Mouse (Mus musculus) neural tube, embryonic 13.5 days (tissue): ENCODE data around the gene Prkcb. TPM values are rescaled to one million over a fixed set of nuclear protein-coding genes. Genes with fewer than 3 reads are reported as not detected.

Experiments
- ATAC-seq: fragments of 200-750 bp; cut with Nextera tagmentation; 2 replicates; pipeline ENCODE4 v1.8.0; 2017; ENCODE audit warnings: low read depth, mild to moderate bottlenecking, moderate TSS enrichment, moderate library complexity
- H3K27ac ChIP-seq: fragments of 300-500 bp; sonication (generic); replicated peaks from 2 replicates; pipeline ENCODE4 v1.5.1; 2015; ENCODE audit warnings: moderate library complexity, mild to moderate bottlenecking, inconsistent platforms
- H3K27me3 ChIP-seq: fragments of 300-500 bp; sonication (generic); 2 replicates; pipeline ENCODE4 v1.6.1; 2015; ENCODE audit warnings: mild to moderate bottlenecking, inconsistent platforms
- H3K36me3 ChIP-seq: fragments of 300-500 bp; sonication (generic); 2 replicates; pipeline ENCODE4 v1.6.1; 2015; ENCODE audit warnings: mild to moderate bottlenecking, inconsistent platforms
- H3K4me1 ChIP-seq: fragments of 300-500 bp; sonication (generic); replicated peaks from 2 replicates; pipeline ENCODE4 v1.6.1; 2015; ENCODE audit warnings: inconsistent platforms
- H3K4me2 ChIP-seq: fragments of 300-500 bp; sonication (generic); 2 replicates; pipeline ENCODE4 v1.6.1; 2015; ENCODE audit warnings: inconsistent platforms, mild to moderate bottlenecking, moderate library complexity
- H3K4me3 ChIP-seq: fragments of 300-500 bp; sonication (generic); 2 replicates; pipeline ENCODE4 v1.5.1; 2015; ENCODE audit warnings: mild to moderate bottlenecking, inconsistent platforms
- H3K9ac ChIP-seq: fragments of 300-500 bp; sonication (generic); 2 replicates; pipeline ENCODE4 v1.6.1; 2015; ENCODE audit warnings: moderate library complexity, mild to moderate bottlenecking, inconsistent platforms
- H3K9me3 ChIP-seq: fragments of 300-500 bp; sonication (generic); 2 replicates; pipeline ENCODE4 v1.6.1; 2016; ENCODE audit warnings: inconsistent platforms
- WGBS: fragments of 180-500 bp; shearing (Covaris S2); methylation state at CpG from one replicate; pipeline ENCODE4 v1.1.7; 2015; 5-methylcytosine and 5-hydroxymethylcytosine counted together
- polyA plus RNA-seq: library from polyadenylated mRNA; unstranded; fragments of >200 nt; fragmentation: Nextera tagmentation; extraction: Ambion mirVana; gene quantifications from 2 replicates; pipeline ENCODE4 v1.2.1, GENCODE M21; 2015

The Prkcb gene
- polyA plus RNA-seq, 1 experiment from 2014 or later = 52.9 TPM

DNA sequence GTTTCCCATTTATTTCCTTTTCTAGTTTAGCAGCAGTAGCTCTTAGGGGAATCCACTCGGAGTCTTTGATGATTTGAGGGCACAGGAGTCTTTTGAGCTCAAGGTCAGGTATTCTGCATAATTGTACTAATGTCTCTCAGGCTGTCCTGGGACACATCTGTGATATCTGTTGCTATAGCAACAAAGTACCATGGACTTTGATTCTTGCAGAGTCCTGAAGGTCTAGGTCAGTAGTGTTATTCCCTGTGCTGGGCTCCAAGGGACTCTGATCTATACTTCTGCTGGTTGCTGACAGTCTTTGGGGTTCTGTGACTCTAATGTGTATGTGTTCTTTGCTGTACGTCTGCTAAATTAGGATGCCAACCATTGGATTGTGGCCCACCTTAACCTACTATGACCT, 171.5 kb downstream of the Prkcb start:
- Histone ChIP-seq H3K4me3 (no peak overlapping the region), H3K27ac (no peak overlapping the region), H3K4me1 (no peaks in the 10 kb centered on the region), H3K9ac (no peak overlapping the region), H3K27me3 (no peaks in the 10 kb centered on the region), H3K4me2 (no peak overlapping the region), H3K36me3 (no peaks in the 10 kb centered on the region), H3K9me3 (no peaks in the 10 kb centered on the region)
- WGBS = 48% methylated on average over 2 of the region's 2 CpGs
- 0 out of 2 replicates have a peak, but pooled peaks have one; percentile 8 for ATAC-seq

DNA sequence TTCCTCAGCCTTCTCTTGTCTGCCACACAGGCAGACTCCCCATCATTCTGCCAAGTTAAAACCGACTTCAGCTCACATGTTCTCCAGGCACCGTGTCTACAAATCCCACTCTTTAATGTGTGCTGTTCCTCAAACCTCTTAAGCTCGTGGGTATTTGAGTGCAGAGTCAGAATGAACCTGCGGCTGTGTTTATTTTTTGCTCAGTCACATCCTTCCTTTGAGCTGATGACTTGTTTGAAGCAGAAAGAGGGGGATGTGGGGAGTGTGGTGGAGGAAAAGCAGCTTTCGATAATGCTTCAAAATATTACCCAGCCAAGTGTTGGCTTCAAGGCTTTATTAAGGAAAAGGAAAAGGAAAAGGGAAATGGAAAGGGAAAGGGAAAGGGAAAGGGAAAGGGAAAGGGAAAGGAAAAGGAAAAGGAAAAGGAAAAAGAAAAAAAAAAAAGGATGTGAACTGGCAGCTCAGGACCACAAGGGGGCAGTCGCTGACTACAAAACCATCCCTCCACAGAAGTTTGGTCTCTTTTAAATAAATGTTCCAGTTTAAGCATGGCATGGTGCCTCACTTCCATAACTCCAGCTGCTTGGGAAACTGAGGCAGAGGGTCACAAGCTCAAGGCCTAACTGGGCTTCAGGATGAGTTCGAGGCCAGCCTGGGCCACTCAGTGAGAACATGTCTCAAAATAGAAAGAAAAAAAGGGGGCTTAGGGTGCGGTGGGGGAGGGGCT, 177.4 kb downstream of the Prkcb start:
- ATAC-seq = no peak
- Histone ChIP-seq H3K27ac (no peak overlapping the region), H3K9me3 (no peaks in the 10 kb centered on the region), H3K27me3 (peaks cover 4% of the 10 kb centered on the region; the same call in 1 of the 2 replicates), H3K36me3 (no peaks in the 10 kb centered on the region), H3K4me3 (no peak overlapping the region), H3K4me2 (no peak overlapping the region), H3K9ac (no peak overlapping the region), H3K4me1 (no peaks in the 10 kb centered on the region)
- 52% methylated on average over 8 of the region's 8 CpGs for WGBS

DNA sequence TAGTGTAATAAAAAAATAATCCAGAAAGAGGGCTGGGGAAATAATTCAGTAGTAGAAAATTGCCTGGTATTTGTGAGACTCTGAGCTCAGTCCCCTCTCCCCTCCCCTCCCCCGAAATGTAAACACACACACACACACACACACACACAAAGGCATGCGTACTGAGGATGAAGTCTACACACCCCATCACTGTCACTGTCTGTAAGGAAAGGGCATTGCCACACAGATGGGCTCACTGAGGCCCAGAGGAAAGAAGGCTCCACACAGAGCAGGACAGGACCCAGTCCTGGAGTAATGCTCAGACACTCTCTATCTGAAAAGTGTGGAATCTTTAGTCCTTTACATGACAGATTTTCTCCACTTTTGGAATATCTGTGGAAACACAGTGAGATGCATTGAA, 178.2 kb downstream of the Prkcb start:
- no peaks in the 10 kb centered on the region for H3K36me3 ChIP-seq
- no peak overlapping the region for H3K4me3 ChIP-seq
- H3K27ac ChIP-seq = no peak overlapping the region
- 81% methylated on average over 2 of the region's 2 CpGs for whole genome bisulfite sequencing
- H3K4me1 ChIP-seq = no peaks in the 10 kb centered on the region
- H3K4me2 ChIP-seq = no peak overlapping the region
- no peaks in the 10 kb centered on the region for H3K9me3 ChIP-seq
- peaks cover 4% of the 10 kb centered on the region; the same call in 1 of the 2 replicates for H3K27me3 ChIP-seq
- H3K9ac ChIP-seq = no peak overlapping the region
- no peak for ATAC-seq

DNA sequence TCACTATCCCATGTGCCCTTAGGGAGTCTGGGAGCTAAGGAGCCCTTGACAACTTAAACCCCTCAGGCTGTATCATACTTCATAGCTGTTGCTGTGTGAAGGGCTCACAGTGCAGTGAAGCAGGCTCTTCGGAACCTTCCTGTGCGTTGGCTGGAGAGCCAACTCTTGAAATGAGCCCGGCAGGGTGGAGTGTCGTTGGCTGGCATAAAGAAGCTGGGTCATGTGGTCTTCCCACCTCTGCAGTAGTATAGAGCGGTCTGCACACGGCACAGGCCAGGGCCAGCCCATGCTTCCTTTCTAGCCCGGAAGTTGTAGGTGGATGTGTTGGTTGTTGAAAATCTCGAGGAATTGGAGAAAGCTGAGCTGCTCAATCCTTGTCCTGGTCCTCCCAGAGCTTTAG, 179.3 kb downstream of the Prkcb start:
- 77% methylated on average over 8 of the region's 8 CpGs for WGBS
- peaks cover 4% of the 10 kb centered on the region; the same call in 1 of the 2 replicates for H3K27me3 ChIP-seq
- no peak; the same call in 1 of the 2 replicates for ATAC-seq
- no peak overlapping the region for H3K9ac ChIP-seq
- H3K4me1 ChIP-seq = no peaks in the 10 kb centered on the region
- H3K27ac ChIP-seq = no peak overlapping the region
- no peaks in the 10 kb centered on the region for H3K9me3 ChIP-seq
- H3K4me3 ChIP-seq = no peak overlapping the region
- H3K36me3 ChIP-seq = no peaks in the 10 kb centered on the region
- H3K4me2 ChIP-seq = no peak overlapping the region

DNA sequence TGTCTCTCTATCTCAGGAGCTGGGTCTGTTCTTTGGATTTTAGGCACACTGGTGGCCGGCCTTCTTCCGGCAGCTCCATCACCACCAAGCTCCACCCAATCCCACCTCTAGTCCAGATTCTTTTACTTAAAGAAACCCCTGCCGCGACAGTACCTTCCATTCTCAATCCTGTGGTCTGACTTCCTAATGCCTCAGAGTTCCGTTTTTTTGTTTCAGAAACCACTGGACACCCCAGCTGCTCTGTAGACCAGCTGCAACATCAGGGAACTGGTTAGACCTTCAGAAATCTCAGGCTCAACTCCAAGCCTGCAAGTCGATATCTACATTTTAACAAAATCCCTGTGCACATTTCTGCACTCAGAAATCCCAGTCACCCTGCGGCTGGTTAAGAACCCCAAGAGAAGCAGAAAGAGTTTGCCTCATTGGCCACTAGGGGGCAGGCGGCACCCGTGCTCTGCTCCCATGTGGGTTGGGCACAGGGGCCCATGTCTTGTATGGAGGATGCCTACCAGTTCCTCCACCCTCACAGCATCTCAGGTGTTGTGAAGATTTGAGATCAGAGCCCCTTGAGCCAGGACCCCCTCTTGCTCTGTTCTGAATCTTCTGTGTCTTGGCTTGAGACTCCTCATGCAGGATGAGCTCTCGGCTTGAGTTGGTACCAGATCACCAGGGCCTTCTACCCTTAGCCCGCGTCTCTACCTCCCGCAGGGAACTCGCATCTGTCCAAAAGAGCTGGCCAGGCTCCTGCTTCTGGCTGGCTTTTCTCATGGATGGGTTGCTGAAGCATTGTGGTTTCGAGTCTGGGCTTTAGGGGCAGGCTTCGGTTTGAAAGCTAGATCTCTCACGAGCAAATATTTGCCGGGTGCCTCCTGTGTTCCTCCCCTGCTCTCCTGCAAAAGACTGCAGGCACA, 182.1 kb downstream of the Prkcb start:
- peak; percentile 58; the same call in 1 of the 2 replicates for ATAC-seq
- 55% methylated on average over 18 of the region's 18 CpGs for WGBS

DNA sequence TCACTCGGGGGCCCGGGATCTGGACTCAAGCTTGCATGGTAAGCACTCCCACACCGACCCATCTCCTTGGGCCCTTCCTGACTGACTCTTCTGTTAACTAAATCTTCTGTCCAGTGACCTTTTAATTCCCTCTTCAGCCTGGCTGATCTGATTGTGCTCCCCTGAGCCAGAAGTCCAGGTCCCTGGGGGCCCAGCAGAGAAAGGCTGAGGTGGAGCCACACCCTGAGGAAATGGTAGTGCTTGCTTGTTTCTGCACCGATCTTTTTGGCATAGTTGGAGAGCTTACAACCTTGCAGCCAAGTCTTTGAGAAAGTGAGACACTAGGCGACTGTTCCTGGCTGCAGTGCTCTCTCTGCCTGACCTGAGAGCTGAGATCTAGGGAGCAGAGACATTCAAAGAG, 183.7 kb downstream of the Prkcb start:
- Histone ChIP-seq H3K4me1 (peaks cover 7% of the 10 kb centered on the region), H3K36me3 (no peaks in the 10 kb centered on the region), H3K4me2 (no peak overlapping the region), H3K27me3 (no peaks in the 10 kb centered on the region), H3K27ac (no peak overlapping the region), H3K4me3 (no peak overlapping the region), H3K9me3 (peaks cover 8% of the 10 kb centered on the region; the same call in 1 of the 2 replicates), H3K9ac (no peak overlapping the region)
- 85% methylated on average over 5 of the region's 5 CpGs for WGBS
- ATAC-seq = no peak

More for the DNA sequence above, 182.1 kb downstream of the Prkcb start:
- no peaks in the 10 kb centered on the region for H3K4me1 ChIP-seq
- H3K36me3 ChIP-seq = no peaks in the 10 kb centered on the region
- no peak overlapping the region for H3K4me3 ChIP-seq
- no peak overlapping the region for H3K4me2 ChIP-seq
- no peak overlapping the region for H3K27ac ChIP-seq
- peaks cover 8% of the 10 kb centered on the region; the same call in 1 of the 2 replicates for H3K9me3 ChIP-seq
- no peak overlapping the region for H3K9ac ChIP-seq
- H3K27me3 ChIP-seq = no peaks in the 10 kb centered on the region

DNA sequence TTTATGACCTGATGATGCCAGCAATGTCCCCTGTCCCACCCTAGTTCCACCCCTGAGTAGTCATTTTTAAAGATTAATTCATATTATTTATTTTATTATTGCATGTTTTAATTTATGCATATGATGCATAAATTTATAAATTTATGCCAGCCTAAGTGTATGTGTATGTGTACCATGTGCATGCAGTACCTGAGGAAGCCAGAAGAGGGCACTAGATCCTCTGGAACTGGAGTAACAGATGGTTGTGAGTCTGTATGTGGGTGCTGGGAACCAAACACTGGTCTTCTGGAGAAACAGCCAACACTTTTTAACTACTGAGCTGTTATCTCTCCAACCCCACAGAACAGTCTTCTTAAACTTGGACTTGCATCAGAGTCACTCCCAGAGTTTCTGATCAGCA, 186.5 kb downstream of the Prkcb start:
- Histone ChIP-seq H3K27me3 (no peaks in the 10 kb centered on the region), H3K9ac (no peak overlapping the region), H3K9me3 (peaks cover 8% of the 10 kb centered on the region; the same call in 1 of the 2 replicates), H3K4me1 (peaks cover 27% of the 10 kb centered on the region), H3K36me3 (no peaks in the 10 kb centered on the region), H3K27ac (no peak overlapping the region), H3K4me2 (no peak overlapping the region), H3K4me3 (no peak overlapping the region)
- ATAC-seq = no peak

DNA sequence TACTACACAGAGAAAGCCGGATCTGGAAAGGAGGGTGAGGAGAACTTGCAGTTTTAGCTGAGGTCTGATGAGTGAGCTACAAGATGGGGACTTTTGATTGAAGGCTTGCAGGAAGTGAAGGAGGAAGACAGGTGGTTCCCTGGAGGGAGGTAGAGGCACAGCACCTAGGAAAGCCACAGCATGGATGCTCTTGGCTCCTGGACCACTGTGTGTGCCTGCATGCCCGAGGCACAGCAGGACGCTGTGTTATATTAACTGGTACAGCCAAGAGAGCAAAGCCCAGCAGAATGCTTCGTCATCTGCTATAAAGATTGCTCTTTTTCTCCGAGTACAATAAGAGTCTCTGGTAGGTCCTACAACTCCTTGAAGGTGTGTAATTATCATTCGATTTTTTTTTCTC, 188.1 kb downstream of the Prkcb start:
- Histone ChIP-seq H3K36me3 (no peaks in the 10 kb centered on the region), H3K4me2 (no peak overlapping the region), H3K9me3 (peaks cover 8% of the 10 kb centered on the region; the same call in 1 of the 2 replicates), H3K4me3 (no peak overlapping the region), H3K27me3 (no peaks in the 10 kb centered on the region), H3K27ac (no peak overlapping the region), H3K4me1 (peaks cover 27% of the 10 kb centered on the region), H3K9ac (no peak overlapping the region)
- WGBS = 74% methylated on average over 6 of the region's 6 CpGs
- no peak for ATAC-seq

DNA sequence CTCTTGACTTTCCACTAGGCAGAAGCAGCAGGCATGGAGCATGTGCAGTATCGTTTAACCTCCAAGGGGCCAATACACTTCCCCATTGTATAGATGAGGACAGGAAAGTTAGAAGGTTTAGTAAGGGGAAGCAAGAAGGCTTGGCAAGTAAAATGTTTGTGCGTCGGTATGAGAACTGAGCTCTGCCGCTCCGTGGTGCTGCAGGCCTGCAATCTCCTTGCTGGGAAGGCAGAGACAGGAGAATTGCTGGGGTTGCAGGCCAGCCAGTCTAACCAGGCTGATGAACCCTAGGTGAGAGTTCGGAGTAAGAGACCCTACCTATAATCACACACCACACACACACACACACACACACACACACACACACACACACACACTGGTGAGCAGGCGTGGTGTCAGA, 188.6 kb downstream of the Prkcb start:
- Histone ChIP-seq H3K27me3 (no peaks in the 10 kb centered on the region), H3K27ac (0 out of 2 replicates have a peak overlapping the region, but pooled peaks have one; percentile 33), H3K4me3 (no peak overlapping the region), H3K4me2 (no peak overlapping the region), H3K9me3 (peaks cover 8% of the 10 kb centered on the region; the same call in 1 of the 2 replicates), H3K36me3 (no peaks in the 10 kb centered on the region), H3K9ac (no peak overlapping the region), H3K4me1 (peaks cover 27% of the 10 kb centered on the region)
- 62% methylated on average over 7 of the region's 7 CpGs for WGBS
- no peak for ATAC-seq

DNA sequence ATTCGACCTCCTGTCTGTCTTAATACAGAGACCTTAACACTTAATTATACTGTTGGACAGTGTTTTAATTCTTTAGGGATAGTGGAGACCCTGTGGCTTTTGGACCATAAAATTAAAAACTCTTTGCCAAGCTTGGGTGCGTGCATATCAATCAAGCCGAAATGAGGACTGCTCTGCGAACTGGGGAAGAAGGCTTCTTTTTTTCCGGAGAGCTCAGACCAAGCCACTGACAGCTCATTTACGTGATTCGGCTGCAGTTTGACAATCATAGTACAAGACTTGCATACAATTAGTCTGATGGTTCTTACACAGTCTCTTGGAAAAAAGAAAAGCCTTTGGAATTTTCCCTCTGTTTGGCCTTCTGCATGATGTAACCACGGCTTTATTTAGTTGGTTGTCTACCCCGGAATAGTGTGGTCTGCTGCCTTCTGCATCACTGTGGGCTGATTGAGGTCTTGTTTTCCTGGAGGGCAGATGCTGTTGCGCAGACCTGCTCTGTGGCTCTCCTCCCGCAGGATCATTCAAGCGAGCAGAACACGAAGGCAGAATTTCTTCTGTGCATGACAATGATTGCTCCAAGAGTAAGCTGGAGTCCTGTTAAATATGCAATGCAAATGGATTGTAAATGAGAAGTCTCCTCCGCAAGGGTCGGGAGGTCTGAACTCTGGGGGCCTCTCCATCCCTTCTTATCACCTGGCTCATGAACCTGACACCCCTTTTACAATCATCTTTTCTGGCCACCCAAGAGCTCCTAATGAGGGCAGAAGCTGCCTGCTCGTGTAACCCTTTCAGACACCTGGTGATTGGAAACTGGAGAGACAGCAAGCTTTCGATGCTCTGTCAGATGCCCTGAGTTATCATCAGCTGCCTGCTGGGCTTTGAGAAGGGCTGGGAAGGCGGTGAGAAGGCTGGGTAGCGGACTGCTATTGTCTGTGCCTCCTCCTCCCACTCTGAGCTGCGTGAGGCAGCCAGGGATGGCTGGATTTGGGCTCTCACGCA, 189.3 kb downstream of the Prkcb start:
- Histone ChIP-seq H3K27ac (peak overlapping the region; percentile 71), H3K9ac (peak overlapping the region; percentile 49), H3K4me3 (no peak overlapping the region), H3K4me2 (peak overlapping the region; percentile 38), H3K4me1 (peaks cover 27% of the 10 kb centered on the region), H3K27me3 (no peaks in the 10 kb centered on the region), H3K9me3 (peaks cover 8% of the 10 kb centered on the region; the same call in 1 of the 2 replicates), H3K36me3 (no peaks in the 10 kb centered on the region)
- ATAC-seq = peak; percentile 70; the same call in 1 of the 2 replicates
- 9% methylated on average over 21 of the region's 21 CpGs for WGBS

DNA sequence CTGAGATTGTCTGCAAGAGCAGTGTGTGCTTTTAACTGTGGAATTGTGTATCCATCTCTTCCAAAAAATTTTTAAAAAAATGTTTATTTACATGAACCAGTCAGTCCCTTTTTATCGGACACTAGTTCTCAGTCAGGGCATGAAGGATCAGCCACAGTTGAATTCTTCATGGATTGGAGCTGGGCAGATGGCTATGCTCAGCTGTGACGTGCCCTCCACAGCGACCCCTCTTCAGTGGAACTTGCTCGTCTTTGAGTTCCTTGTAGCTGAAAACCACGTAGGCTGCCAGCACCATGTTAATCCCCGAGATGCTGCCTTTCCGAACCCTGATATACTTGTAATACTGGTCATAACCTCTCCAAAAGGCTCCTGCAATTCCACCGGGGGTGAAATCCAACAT, 195.4 kb downstream of the Prkcb start:
- no peak for ATAC-seq
- Histone ChIP-seq H3K9ac (no peak overlapping the region), H3K36me3 (no peaks in the 10 kb centered on the region), H3K9me3 (no peaks in the 10 kb centered on the region), H3K27me3 (no peaks in the 10 kb centered on the region), H3K4me1 (peaks cover 11% of the 10 kb centered on the region), H3K4me3 (no peak overlapping the region), H3K27ac (no peak overlapping the region), H3K4me2 (no peak overlapping the region)
- WGBS = 81% methylated on average over 8 of the region's 8 CpGs
